Mouse (Mus musculus): Measurements from ENCODE around the gene Vamp1. TPM values are rescaled to one million over a fixed set of nuclear protein-coding genes. Genes with fewer than 3 reads are reported as not detected.
A peak's percentile ranks its signal among the peaks of the same experiment; 100 is the strongest.

Gene Vamp1
- polyA plus RNA-seq (2015; fragmentation: Nextera tagmentation; extraction: Ambion mirVana) = 6.9 and 7.4 TPM in 2 replicates

DNA sequence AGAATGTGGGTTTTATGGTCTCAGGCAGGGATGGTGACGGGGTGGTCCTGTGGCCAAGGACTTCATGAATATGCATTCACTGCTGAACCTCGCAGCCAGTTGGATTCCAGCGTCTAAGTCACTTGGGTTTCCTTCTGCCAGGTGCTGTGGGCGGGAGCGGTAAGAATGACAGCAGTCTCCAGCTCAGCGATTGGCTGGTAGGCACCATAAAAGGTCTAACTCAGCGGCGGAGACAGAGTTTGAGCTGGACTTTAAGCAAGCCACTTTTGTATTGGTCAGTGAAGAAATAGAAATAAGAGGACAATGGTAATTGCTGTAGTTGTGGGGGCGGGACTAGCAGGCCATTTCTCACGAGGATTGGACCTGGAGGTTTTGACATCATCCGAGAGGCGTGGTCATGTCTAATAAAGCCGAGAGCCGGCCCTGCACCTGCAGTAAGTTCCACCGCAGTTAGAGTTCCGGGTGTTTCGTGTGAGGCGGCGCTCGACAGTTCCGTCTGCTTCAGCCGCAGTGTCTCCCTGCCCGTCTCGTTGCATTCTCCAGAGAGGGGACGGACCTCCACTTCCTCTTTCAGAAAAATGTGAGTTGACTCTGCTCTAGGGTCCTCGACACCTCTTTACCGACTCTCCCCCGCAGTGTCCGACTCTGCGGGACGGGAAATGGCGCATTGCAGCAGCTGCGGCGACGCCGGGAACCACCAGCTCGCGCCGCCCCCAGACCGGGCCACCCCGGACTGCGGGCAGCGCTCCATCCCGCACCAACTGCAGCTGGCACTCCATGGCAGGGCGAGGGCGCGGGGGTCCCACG, at the start of gene Vamp1:
Gene Vamp1 (plus strand): TSS at position 404 of the 807 bp plus-strand sequence.
- peaks cover 7% of the 10 kb centered on the region; the same call in 1 of the 2 replicates for H3K4me1 ChIP-seq (ENCODE audit: control insufficient read depth, insufficient read depth, low read length)
- peak within 1 kb of the TSS; percentile 96 for H3K4me2 ChIP-seq (ENCODE audit: low read depth, low read length)
- H3K9me3 ChIP-seq (replicated peaks; ENCODE audit: control insufficient read depth, low read length) = no peaks in the 10 kb centered on the region; the same call in 1 of the 2 replicates
- H3K36me3 ChIP-seq (ENCODE audit: control insufficient read depth, insufficient read depth, low read length) = no peaks in the 10 kb centered on the region
- H3K9ac ChIP-seq (ENCODE audit: low read length) = peak within 1 kb of the TSS; percentile 82
- H3K27me3 ChIP-seq (ENCODE audit: control insufficient read depth, insufficient read depth, low read length) = no peaks in the 10 kb centered on the region
- H3K4me3 ChIP-seq (replicated peaks; ENCODE audit: low read length) = peak within 1 kb of the TSS; percentile 77
- peak within 1 kb of the TSS; percentile 84 for H3K27ac ChIP-seq (ENCODE audit: low read length)
- ATAC-seq (ENCODE audit: insufficient read depth, low FRiP score) = peak; percentile 96
- WGBS = under 1% methylated on average over 48 of the region's 48 CpGs

DNA sequence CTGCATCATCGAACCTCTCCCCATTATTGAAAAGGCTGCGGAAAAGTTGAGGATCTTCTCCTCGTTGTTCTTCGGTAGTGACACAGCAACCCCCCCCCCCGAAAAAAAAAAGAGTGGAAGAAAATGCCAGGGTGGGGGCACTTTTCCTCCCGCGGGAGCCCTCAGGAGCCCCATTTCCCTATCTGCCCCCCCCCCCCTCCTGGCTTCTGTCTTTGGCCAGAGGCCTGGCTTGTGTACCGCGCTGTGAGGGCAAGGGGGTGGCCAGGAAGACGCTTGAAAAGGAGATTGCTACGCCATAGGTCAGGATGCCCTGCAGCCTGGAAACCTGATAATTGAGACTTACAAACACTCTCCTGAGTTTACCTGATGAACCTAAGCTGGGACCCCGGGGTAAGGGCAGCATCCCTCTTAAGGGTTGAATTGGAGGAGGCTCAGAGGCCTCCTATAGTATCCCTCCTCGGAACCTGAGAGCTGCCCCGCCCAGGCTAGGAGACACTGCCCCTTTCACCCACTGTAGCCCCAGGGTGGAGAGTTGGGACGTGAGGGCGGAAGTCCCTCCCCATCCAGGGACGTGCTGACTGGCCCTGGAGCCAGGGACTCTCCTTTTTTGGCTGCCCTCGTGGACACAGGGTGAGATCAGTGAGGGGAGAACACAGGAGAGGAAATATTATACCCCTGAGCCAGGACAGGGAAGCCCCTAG, 49.1 kb upstream of the Vamp1 start, which contains the start of gene Gapdh:
Gene Gapdh (minus strand): TSS at position 417 of the 701 bp plus-strand sequence.
- ATAC-seq (ENCODE audit: insufficient read depth, low FRiP score) = peak; percentile 81
- Histone ChIP-seq H3K9me3 (replicated peaks; ENCODE audit: control insufficient read depth, low read length) (no peaks in the 10 kb centered on the region), H3K36me3 (ENCODE audit: control insufficient read depth, insufficient read depth, low read length) (peaks cover 7% of the 10 kb centered on the region; the same call in 1 of the 2 replicates), H3K4me3 (replicated peaks; ENCODE audit: low read length) (peak within 1 kb of the TSS; percentile 97), H3K9ac (ENCODE audit: low read length) (peak within 1 kb of the TSS; percentile 96), H3K27ac (ENCODE audit: low read length) (peak within 1 kb of the TSS; percentile 99), H3K4me1 (ENCODE audit: control insufficient read depth, insufficient read depth, low read length) (peaks cover 39% of the 10 kb centered on the region), H3K27me3 (ENCODE audit: control insufficient read depth, insufficient read depth, low read length) (no peaks in the 10 kb centered on the region), H3K4me2 (ENCODE audit: low read depth, low read length) (peak within 1 kb of the TSS; percentile 80)
- WGBS = under 1% methylated on average over 18 of the region's 18 CpGs

DNA sequence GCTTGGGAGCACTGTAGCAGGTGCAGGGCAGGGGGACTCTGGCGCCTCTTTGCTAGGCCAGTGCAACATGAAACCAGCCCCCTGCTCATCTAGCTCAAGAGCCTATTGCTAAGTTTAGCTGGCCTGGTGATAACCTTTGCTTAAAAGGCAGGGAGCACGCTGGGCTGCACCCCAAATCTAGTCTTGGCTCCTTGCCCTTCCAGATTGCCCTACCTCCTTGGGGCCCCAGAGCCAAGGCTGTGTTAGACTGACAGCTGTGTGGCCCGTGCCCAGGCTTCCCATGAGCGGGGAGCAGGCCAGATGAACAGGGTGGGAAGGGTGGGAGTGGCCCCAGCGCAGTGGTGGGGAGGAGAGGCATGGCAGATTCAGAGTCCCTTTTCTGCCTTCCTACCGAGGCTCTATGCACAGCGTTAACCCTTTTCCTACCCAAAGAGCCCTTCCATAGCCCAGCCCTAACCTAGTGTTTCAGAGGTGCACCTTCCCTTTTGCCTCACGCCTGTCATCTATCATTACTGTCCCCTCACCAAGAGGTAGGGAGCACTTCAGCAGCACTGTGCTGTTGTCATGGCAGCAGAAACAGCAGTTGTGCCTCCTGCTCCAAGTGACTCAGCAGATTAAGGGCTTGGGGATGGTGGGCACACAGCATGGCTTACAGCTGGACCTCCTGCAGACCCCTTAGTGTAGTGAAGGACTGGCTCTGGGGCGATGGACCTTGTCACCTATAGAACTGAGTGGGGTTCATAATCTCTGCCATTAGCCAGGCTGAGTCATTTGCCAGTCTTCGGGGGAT, 48.3 kb upstream of the Vamp1 start:
- H3K4me3 ChIP-seq (replicated peaks; ENCODE audit: low read length) = peak overlapping the region; percentile 97
- H3K4me2 ChIP-seq (ENCODE audit: low read depth, low read length) = peak overlapping the region; percentile 80
- ATAC-seq (ENCODE audit: insufficient read depth, low FRiP score) = peak; percentile 54
- 17% methylated on average over 10 of the region's 10 CpGs for WGBS
- H3K9me3 ChIP-seq (replicated peaks; ENCODE audit: control insufficient read depth, low read length) = no peaks in the 10 kb centered on the region
- H3K27me3 ChIP-seq (ENCODE audit: control insufficient read depth, insufficient read depth, low read length) = no peaks in the 10 kb centered on the region
- H3K27ac ChIP-seq (ENCODE audit: low read length) = peak overlapping the region; percentile 99
- peaks cover 33% of the 10 kb centered on the region for H3K4me1 ChIP-seq (ENCODE audit: control insufficient read depth, insufficient read depth, low read length)
- H3K9ac ChIP-seq (ENCODE audit: low read length) = peak overlapping the region; percentile 77
- peaks cover 12% of the 10 kb centered on the region; the same call in 1 of the 2 replicates for H3K36me3 ChIP-seq (ENCODE audit: control insufficient read depth, insufficient read depth, low read length)

DNA sequence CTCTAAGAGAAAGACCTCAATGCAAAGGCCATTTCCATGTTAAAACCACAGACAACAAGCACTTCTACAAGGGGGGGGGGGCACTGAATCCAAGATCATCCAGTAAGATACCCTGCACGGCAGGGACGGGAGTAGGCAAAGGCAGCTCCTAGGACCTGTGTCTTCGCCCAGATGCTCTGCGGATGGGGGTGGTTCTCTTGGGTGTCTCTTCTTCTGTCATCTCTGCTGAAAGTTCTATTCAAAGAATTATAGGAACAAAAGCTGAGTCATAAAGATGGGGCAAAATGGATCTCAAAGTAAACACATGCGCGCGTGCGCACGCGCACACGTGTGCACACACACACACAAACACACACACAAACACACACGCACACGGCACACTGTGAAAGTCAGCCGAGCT, 47.3 kb upstream of the Vamp1 start:
- Histone ChIP-seq H3K27ac (ENCODE audit: low read length) (no peak overlapping the region), H3K27me3 (ENCODE audit: control insufficient read depth, insufficient read depth, low read length) (no peaks in the 10 kb centered on the region), H3K4me1 (ENCODE audit: control insufficient read depth, insufficient read depth, low read length) (peaks cover 27% of the 10 kb centered on the region), H3K4me2 (ENCODE audit: low read depth, low read length) (no peak overlapping the region), H3K9ac (ENCODE audit: low read length) (no peak overlapping the region), H3K36me3 (ENCODE audit: control insufficient read depth, insufficient read depth, low read length) (peaks cover 17% of the 10 kb centered on the region; the same call in 1 of the 2 replicates), H3K4me3 (replicated peaks; ENCODE audit: low read length) (no peak overlapping the region), H3K9me3 (replicated peaks; ENCODE audit: control insufficient read depth, low read length) (no peaks in the 10 kb centered on the region)
- no peak for ATAC-seq (ENCODE audit: insufficient read depth, low FRiP score)
- WGBS = 87% methylated on average over 14 of the region's 14 CpGs

DNA sequence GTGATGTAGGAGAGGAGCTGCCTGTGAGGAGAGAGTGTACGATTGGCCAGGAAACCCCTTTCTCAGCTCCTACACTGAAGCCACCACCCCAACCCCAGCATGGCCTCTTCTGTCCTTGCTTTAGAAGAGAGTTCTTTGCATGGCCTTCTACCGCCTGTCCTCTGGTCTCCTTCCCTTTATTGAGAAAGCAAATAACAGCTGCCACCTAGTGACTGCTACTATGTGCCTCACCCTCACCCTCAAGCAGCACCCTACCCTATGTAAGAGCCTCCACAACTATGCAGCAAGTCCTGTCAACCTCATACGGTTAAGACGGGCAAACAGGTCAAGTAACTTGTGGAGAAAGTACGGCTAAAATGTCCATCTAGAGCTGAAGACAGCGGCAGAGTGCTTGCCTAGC, 45.2 kb upstream of the Vamp1 start:
- no peak overlapping the region for H3K4me3 ChIP-seq (replicated peaks; ENCODE audit: low read length)
- no peak for ATAC-seq (ENCODE audit: insufficient read depth, low FRiP score)
- H3K36me3 ChIP-seq (ENCODE audit: control insufficient read depth, insufficient read depth, low read length) = peaks cover 20% of the 10 kb centered on the region
- H3K9ac ChIP-seq (ENCODE audit: low read length) = no peak overlapping the region; the same call in 1 of the 2 replicates
- no peak overlapping the region for H3K27ac ChIP-seq (ENCODE audit: low read length)
- H3K4me1 ChIP-seq (ENCODE audit: control insufficient read depth, insufficient read depth, low read length) = peaks cover 15% of the 10 kb centered on the region
- H3K9me3 ChIP-seq (replicated peaks; ENCODE audit: control insufficient read depth, low read length) = no peaks in the 10 kb centered on the region
- H3K4me2 ChIP-seq (ENCODE audit: low read depth, low read length) = no peak overlapping the region
- H3K27me3 ChIP-seq (ENCODE audit: control insufficient read depth, insufficient read depth, low read length) = no peaks in the 10 kb centered on the region
- WGBS = 76% methylated on average over 6 of the region's 6 CpGs

DNA sequence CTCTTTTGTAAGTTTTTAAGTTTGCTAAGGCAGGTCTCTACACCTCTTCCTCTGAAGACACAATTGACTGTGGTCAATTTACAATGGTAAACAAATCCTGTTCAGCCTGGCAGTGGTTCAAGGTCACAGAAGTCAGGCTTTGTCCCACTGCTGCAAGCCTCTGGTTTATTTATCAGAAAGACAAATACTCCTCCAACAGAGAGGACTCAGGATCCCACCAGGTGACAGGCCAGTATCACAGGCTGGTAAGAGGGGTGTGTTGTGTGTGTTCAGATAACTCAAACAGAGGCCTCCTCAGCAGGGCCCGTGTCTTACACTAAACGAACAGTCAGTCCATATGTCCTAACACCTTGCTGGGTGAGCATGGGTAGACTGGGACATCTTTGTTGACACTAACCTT, 42.9 kb upstream of the Vamp1 start:
- Histone ChIP-seq H3K27ac (ENCODE audit: low read length) (no peak overlapping the region), H3K9me3 (replicated peaks; ENCODE audit: control insufficient read depth, low read length) (no peaks in the 10 kb centered on the region), H3K4me3 (replicated peaks; ENCODE audit: low read length) (no peak overlapping the region), H3K4me1 (ENCODE audit: control insufficient read depth, insufficient read depth, low read length) (peaks cover 3% of the 10 kb centered on the region; the same call in 1 of the 2 replicates), H3K36me3 (ENCODE audit: control insufficient read depth, insufficient read depth, low read length) (peaks cover 30% of the 10 kb centered on the region), H3K4me2 (ENCODE audit: low read depth, low read length) (no peak overlapping the region), H3K27me3 (ENCODE audit: control insufficient read depth, insufficient read depth, low read length) (no peaks in the 10 kb centered on the region), H3K9ac (ENCODE audit: low read length) (no peak overlapping the region)
- ATAC-seq (ENCODE audit: insufficient read depth, low FRiP score) = no peak
- 47% methylated on average over 2 of the region's 2 CpGs for WGBS

DNA sequence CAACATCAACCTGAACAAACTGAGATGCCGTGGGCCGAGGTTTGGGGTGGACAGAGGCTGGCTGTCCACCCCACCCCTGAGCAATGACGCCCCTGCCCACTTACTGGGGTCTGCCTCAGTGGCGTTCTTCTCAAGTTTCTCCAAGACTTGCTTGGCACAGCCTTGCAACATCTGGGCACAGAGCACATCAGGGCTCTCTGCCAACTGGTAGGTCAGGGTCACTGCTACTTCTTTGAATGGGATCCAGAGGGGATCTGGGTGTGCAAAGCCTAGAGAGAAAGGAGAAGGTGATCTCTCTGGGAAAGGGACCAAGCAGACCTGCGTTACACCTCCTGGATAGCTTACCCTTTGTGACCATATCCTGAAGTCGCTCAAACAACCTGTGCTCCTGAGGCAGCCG, 42.1 kb upstream of the Vamp1 start:
- no peaks in the 10 kb centered on the region for H3K9me3 ChIP-seq (replicated peaks; ENCODE audit: control insufficient read depth, low read length)
- no peak for ATAC-seq (ENCODE audit: insufficient read depth, low FRiP score)
- H3K36me3 ChIP-seq (ENCODE audit: control insufficient read depth, insufficient read depth, low read length) = peaks cover 34% of the 10 kb centered on the region
- no peak overlapping the region for H3K4me3 ChIP-seq (replicated peaks; ENCODE audit: low read length)
- 92% methylated on average over 7 of the region's 7 CpGs for WGBS
- H3K27ac ChIP-seq (ENCODE audit: low read length) = no peak overlapping the region
- no peaks in the 10 kb centered on the region for H3K27me3 ChIP-seq (ENCODE audit: control insufficient read depth, insufficient read depth, low read length)
- H3K4me1 ChIP-seq (ENCODE audit: control insufficient read depth, insufficient read depth, low read length) = no peaks in the 10 kb centered on the region
- H3K9ac ChIP-seq (ENCODE audit: low read length) = no peak overlapping the region
- H3K4me2 ChIP-seq (ENCODE audit: low read depth, low read length) = no peak overlapping the region

DNA sequence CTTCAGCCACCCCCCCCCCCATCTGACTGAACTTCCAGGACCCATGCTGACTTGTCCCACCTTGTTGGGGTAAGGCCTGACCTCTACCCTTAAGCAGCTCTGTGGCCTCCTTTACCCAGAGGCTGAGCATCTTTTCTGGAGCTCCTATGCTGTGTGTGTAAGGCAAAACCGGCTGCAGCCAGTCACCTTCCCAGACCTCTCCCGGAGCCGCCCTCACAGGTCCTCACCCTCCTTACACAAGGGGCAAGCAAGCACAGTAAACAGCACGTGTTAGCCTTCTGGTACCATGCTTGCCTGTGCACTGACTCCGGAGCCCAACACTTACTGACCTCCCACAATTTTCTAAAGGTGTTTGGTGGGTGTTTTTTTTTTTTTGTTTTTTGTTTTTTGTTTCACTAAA, 39.9 kb upstream of the Vamp1 start:
- H3K36me3 ChIP-seq (ENCODE audit: control insufficient read depth, insufficient read depth, low read length) = peaks cover 47% of the 10 kb centered on the region
- no peak overlapping the region for H3K27ac ChIP-seq (ENCODE audit: low read length)
- H3K4me1 ChIP-seq (ENCODE audit: control insufficient read depth, insufficient read depth, low read length) = no peaks in the 10 kb centered on the region
- H3K4me3 ChIP-seq (replicated peaks; ENCODE audit: low read length) = no peak overlapping the region
- H3K9ac ChIP-seq (ENCODE audit: low read length) = no peak overlapping the region
- H3K9me3 ChIP-seq (replicated peaks; ENCODE audit: control insufficient read depth, low read length) = no peaks in the 10 kb centered on the region
- ATAC-seq (ENCODE audit: insufficient read depth, low FRiP score) = no peak
- H3K4me2 ChIP-seq (ENCODE audit: low read depth, low read length) = no peak overlapping the region
- WGBS = 87% methylated on average over 5 of the region's 5 CpGs
- no peaks in the 10 kb centered on the region for H3K27me3 ChIP-seq (ENCODE audit: control insufficient read depth, insufficient read depth, low read length)
